Mouse (Mus musculus) MEL (cell line): Measurements from ENCODE around the gene Gm20509. TPM values are rescaled to one million over a fixed set of nuclear protein-coding genes. Genes with fewer than 3 reads are reported as not detected.
A peak's percentile ranks its signal among the peaks of the same experiment; 100 is the strongest.

Experiments used
- DNase-seq: peaks from one replicate; pipeline ENCODE4 v3.0.0; 2011; ENCODE audit warnings: low read depth, low spot score
- H3K27ac ChIP-seq: 2 replicates; pipeline ENCODE4 v1.5.1; 2012; ENCODE audit warnings: low read depth, mild to moderate bottlenecking, control low read depth, low read length, moderate library complexity; ENCODE audit not compliant: control insufficient read depth
- H3K27me3 ChIP-seq, 2 experiments: fragments of 150-350 bp in 1 of 2; sonication (generic) in 1 of 2; 2 replicates each; pipeline ENCODE4 v1.6.1; 2012; ENCODE audit warnings: low read length in 2 of 2, mild to moderate bottlenecking in 2 of 2, improper control_type of control experiment in 1 of 2, moderate library complexity in 1 of 2; ENCODE audit not compliant: insufficient read depth in 2 of 2, control insufficient read depth in 1 of 2
- H3K36me3 ChIP-seq, 2 experiments: 2 replicates each; pipeline ENCODE4 v1.6.1; 2012 to 2014; ENCODE audit warnings: low read length in 2 of 2, improper control_type of control experiment in 1 of 2, inconsistent platforms in 1 of 2, mild to moderate bottlenecking in 1 of 2; ENCODE audit not compliant: insufficient read depth in 2 of 2, control insufficient read depth in 1 of 2
- H3K4me1 ChIP-seq, 2 experiments: fragments of 150-350 bp in 1 of 2; sonication (generic) in 1 of 2; 2 replicates each; pipeline ENCODE4 v1.6.1; 2012; ENCODE audit warnings: low read length in 2 of 2, improper control_type of control experiment in 1 of 2, mild to moderate bottlenecking in 1 of 2; ENCODE audit not compliant: insufficient read depth in 2 of 2, control insufficient read depth in 1 of 2
- H3K4me3 ChIP-seq, 2 experiments: fragments of 150-350 bp in 1 of 2; sonication (generic) in 1 of 2; 2 replicates each; pipeline ENCODE4 v1.5.1; 2012; ENCODE audit warnings: low read depth in 2 of 2, low read length in 2 of 2, mild to moderate bottlenecking in 2 of 2, moderate library complexity in 2 of 2, control low read depth in 1 of 2, improper control_type of control experiment in 1 of 2; ENCODE audit not compliant: control insufficient read depth in 1 of 2, insufficient read depth in 1 of 2
- H3K79me2 ChIP-seq: 2 replicates; pipeline ENCODE4 v1.6.1; 2012; ENCODE audit warnings: mild to moderate bottlenecking, low read length, moderate library complexity; ENCODE audit not compliant: control insufficient read depth, poor library complexity, insufficient read depth
- H3K9ac ChIP-seq: 2 replicates; pipeline ENCODE4 v1.6.1; 2012; ENCODE audit warnings: low read depth, mild to moderate bottlenecking, control low read depth, low read length, moderate library complexity; ENCODE audit not compliant: control insufficient read depth, poor library complexity, severe bottlenecking
- H3K9me3 ChIP-seq: fragments of 150-350 bp; sonication (generic); replicated peaks from 2 replicates; pipeline ENCODE4 v1.6.1; 2012; ENCODE audit warnings: mild to moderate bottlenecking, low read length, improper control_type of control experiment, moderate library complexity; ENCODE audit not compliant: insufficient read depth
- BHLHE40 ChIP-seq: IDR thresholded peaks from 2 replicates; pipeline ENCODE4 v1.6.1; 2012; ENCODE audit warnings: low read depth, mild to moderate bottlenecking, inconsistent platforms, low read length, improper control_type of control experiment, borderline replicate concordance
- CHD1 ChIP-seq: IDR thresholded peaks from 2 replicates; pipeline ENCODE4 v1.6.1; 2012; ENCODE audit warnings: low read depth, mild to moderate bottlenecking, inconsistent platforms, low read length, improper control_type of control experiment
- CTCF ChIP-seq, 3 experiments: IDR thresholded peaks in 2 of 3; conservative IDR thresholded peaks in 1 of 3; 2 replicates each; pipeline ENCODE4 v1.5.1; 2011 to 2012; ENCODE audit warnings: low read length in 3 of 3, low read depth in 2 of 3, mild to moderate bottlenecking in 2 of 3, improper control_type of control experiment in 1 of 3, inconsistent platforms in 1 of 3, mixed read lengths in 1 of 3, moderate library complexity in 1 of 3; ENCODE audit not compliant: control insufficient read depth in 1 of 3, insufficient read depth in 1 of 3, poor library complexity in 1 of 3, severe bottlenecking in 1 of 3
- E2F4 ChIP-seq: IDR thresholded peaks from 2 replicates; pipeline ENCODE4 v1.6.1; 2011; ENCODE audit warnings: low read depth, low read length, improper control_type of control experiment, borderline replicate concordance
- ELF1 ChIP-seq: IDR thresholded peaks from 2 replicates; pipeline ENCODE4 v1.6.1; 2014; ENCODE audit warnings: low read depth, mild to moderate bottlenecking, inconsistent platforms, low read length, improper control_type of control experiment, moderate library complexity
- EP300 ChIP-seq, 2 experiments: IDR thresholded peaks; 2 replicates each; pipeline ENCODE4 v1.6.1; 2011; ENCODE audit warnings: improper control_type of control experiment in 2 of 2, low read length in 2 of 2, low read depth in 1 of 2, mild to moderate bottlenecking in 1 of 2
- ETS1 ChIP-seq: IDR thresholded peaks from 2 replicates; pipeline ENCODE4 v1.6.1; 2012; ENCODE audit warnings: low read depth, mild to moderate bottlenecking, inconsistent platforms, low read length, improper control_type of control experiment, moderate library complexity
- GABPA ChIP-seq: IDR thresholded peaks from 2 replicates; pipeline ENCODE4 v1.6.1; 2012; ENCODE audit warnings: low read depth, mild to moderate bottlenecking, inconsistent platforms, low read length, improper control_type of control experiment, moderate library complexity
- GATA1 ChIP-seq: IDR thresholded peaks from 2 replicates; pipeline ENCODE4 v1.6.1; 2011; ENCODE audit warnings: low read depth, low read length, improper control_type of control experiment
- JUND ChIP-seq: IDR thresholded peaks from 2 replicates; pipeline ENCODE4 v1.6.1; 2011; ENCODE audit warnings: low read depth, mild to moderate bottlenecking, improper control_type of control experiment, low read length
- KAT2A ChIP-seq: conservative IDR thresholded peaks from 2 replicates; pipeline ENCODE4 v1.6.1; 2012; ENCODE audit warnings: low read depth, low read length, improper control_type of control experiment, inconsistent platforms
- MAFK ChIP-seq: IDR thresholded peaks from 2 replicates; pipeline ENCODE4 v1.6.1; 2011; ENCODE audit warnings: low read depth, mild to moderate bottlenecking, low read length, improper control_type of control experiment, borderline replicate concordance
- MAX ChIP-seq: IDR thresholded peaks from 2 replicates; pipeline ENCODE4 v1.6.1; 2011; ENCODE audit warnings: low read length, improper control_type of control experiment
- MEF2A ChIP-seq: IDR thresholded peaks from 2 replicates; pipeline ENCODE4 v1.6.1; 2014; ENCODE audit warnings: low read depth, mild to moderate bottlenecking, inconsistent platforms, low read length, improper control_type of control experiment; ENCODE audit not compliant: poor library complexity, insufficient replicate concordance, severe bottlenecking; ENCODE audit errors: extremely low read depth
- MXI1 ChIP-seq: IDR thresholded peaks from 2 replicates; pipeline ENCODE4 v1.6.1; 2011; ENCODE audit warnings: mild to moderate bottlenecking, low read depth, low read length, improper control_type of control experiment
- MYC ChIP-seq: IDR thresholded peaks from 2 replicates; pipeline ENCODE4 v1.6.1; 2011; ENCODE audit warnings: low read depth, mild to moderate bottlenecking, low read length, improper control_type of control experiment, moderate library complexity
- NELFE ChIP-seq: IDR thresholded peaks from 2 replicates; pipeline ENCODE4 v1.6.1; 2011; ENCODE audit warnings: low read depth, low read length, improper control_type of control experiment
- POLR2A ChIP-seq, 2 experiments: IDR thresholded peaks; 2 replicates each; pipeline ENCODE4 v1.6.1; 2011 to 2012; ENCODE audit warnings: low read length in 2 of 2, mild to moderate bottlenecking in 2 of 2, control low read depth in 1 of 2, improper control_type of control experiment in 1 of 2, low read depth in 1 of 2, moderate library complexity in 1 of 2; ENCODE audit not compliant: control insufficient read depth in 1 of 2, insufficient read depth in 1 of 2, poor library complexity in 1 of 2
- POLR2AphosphoS5 ChIP-seq: IDR thresholded peaks from 2 replicates; pipeline ENCODE4 v1.6.1; 2012; ENCODE audit warnings: low read depth, borderline replicate concordance, mild to moderate bottlenecking, inconsistent platforms, low read length, moderate library complexity, mixed read lengths
- RAD21 ChIP-seq: IDR thresholded peaks from 2 replicates; pipeline ENCODE4 v1.6.1; 2011; ENCODE audit warnings: mild to moderate bottlenecking, low read depth, low read length, improper control_type of control experiment
- RCOR1 ChIP-seq: IDR thresholded peaks from 2 replicates; pipeline ENCODE4 v1.6.1; 2012; ENCODE audit warnings: low read depth, mild to moderate bottlenecking, inconsistent platforms, low read length, improper control_type of control experiment
- SIN3A ChIP-seq: IDR thresholded peaks from 2 replicates; pipeline ENCODE4 v1.6.1; 2012; ENCODE audit warnings: low read length, improper control_type of control experiment, inconsistent platforms
- TBP ChIP-seq: IDR thresholded peaks from 2 replicates; pipeline ENCODE4 v1.8.0; 2011; ENCODE audit warnings: low read depth, low read length, improper control_type of control experiment
- TCF12 ChIP-seq: IDR thresholded peaks from 2 replicates; pipeline ENCODE4 v1.6.1; 2014; ENCODE audit warnings: low read depth, mild to moderate bottlenecking, inconsistent platforms, low read length, improper control_type of control experiment, moderate library complexity
- UBTF ChIP-seq: IDR thresholded peaks from 2 replicates; pipeline ENCODE4 v1.6.1; 2012; ENCODE audit warnings: low read depth, mild to moderate bottlenecking, inconsistent platforms, low read length, improper control_type of control experiment, moderate library complexity, borderline replicate concordance; ENCODE audit not compliant: insufficient read depth
- USF2 ChIP-seq, 2 experiments: IDR thresholded peaks; 2 replicates each; pipeline ENCODE4 v1.6.1; 2011 to 2012; ENCODE audit warnings: improper control_type of control experiment in 2 of 2, low read length in 2 of 2, borderline replicate concordance in 1 of 2, inconsistent platforms in 1 of 2, low read depth in 1 of 2, mild to moderate bottlenecking in 1 of 2; ENCODE audit not compliant: insufficient read depth in 1 of 2
- ZC3H11A ChIP-seq: IDR thresholded peaks from 2 replicates; pipeline ENCODE4 v1.6.1; 2012; ENCODE audit warnings: low read depth, mild to moderate bottlenecking, inconsistent platforms, low read length, improper control_type of control experiment
- ZKSCAN1 ChIP-seq: IDR thresholded peaks from 2 replicates; pipeline ENCODE4 v1.6.1; 2012; ENCODE audit warnings: low read depth, mild to moderate bottlenecking, inconsistent platforms, low read length, improper control_type of control experiment, moderate library complexity
- ZNF384 ChIP-seq: IDR thresholded peaks from 2 replicates; pipeline ENCODE4 v1.6.1; 2012; ENCODE audit warnings: low read depth, mild to moderate bottlenecking, inconsistent platforms, low read length, improper control_type of control experiment
- polyA plus RNA-seq, 2 experiments: library from polyadenylated mRNA; stranded (reverse) in 1 of 2; unstranded in 1 of 2; fragments of >175 nt in 1 of 2; fragments of >200 nt in 1 of 2; gene quantifications; 2 replicates each; pipeline versions ENCODE4 v1.2.1 to v1.2.4; 2012; ENCODE audit warnings: low replicate concordance in 2 of 2, low read depth in 1 of 2; ENCODE audit not compliant: insufficient read length in 2 of 2, insufficient read depth in 1 of 2, missing spikeins in 1 of 2
- total RNA-seq: library from RNA; depleted of rRNA; stranded (reverse); fragments of 300-350 nt; gene quantifications from 2 replicates; pipeline ENCODE4 v1.2.3, GENCODE M21; 2012

Gm20509 gene
- total and polyA plus RNA-seq, 3 experiments, result not detected

DNA sequence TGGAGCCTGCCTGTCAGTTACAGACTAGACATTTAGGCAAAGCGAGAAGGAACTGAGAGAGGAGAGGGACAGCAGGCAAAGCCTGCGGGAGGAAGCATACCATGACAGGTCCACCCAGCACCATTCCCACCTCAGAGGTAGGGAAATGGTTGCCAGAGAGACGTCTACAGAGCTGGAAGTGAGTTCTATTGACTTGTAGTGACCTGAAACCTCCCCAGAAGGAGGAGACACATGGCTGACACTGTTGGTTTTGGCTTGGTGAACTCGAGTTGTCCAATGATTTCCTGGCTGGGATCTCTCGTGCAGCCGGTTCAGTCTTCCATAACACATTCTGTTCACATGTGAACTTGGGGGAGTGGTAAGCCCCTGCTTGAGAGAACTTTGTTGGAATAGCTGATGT lies 18.3 kb upstream of the Gm20509 start:
- no peak overlapping the region for H3K9ac ChIP-seq
- H3K4me1 ChIP-seq, result peaks cover 11 to 21% of the 10 kb centered on the region in 2 experiments
- no peaks in the 10 kb centered on the region for H3K27me3 ChIP-seq
- H3K79me2 ChIP-seq, result no peaks in the 10 kb centered on the region
- H3K4me3 ChIP-seq, result no peak overlapping the region
- no peak for DNase-seq
- H3K36me3 ChIP-seq, result peaks cover 0 to 13% of the 10 kb centered on the region in 2 experiments; a peak in 2 of 4 replicates
- TF ChIP-seq ZC3H11A (no peak), ZNF384 (no peak), JUND (no peak), RCOR1 (no peak), USF2 (IDR thresholded peaks at IDR 0.05; ENCODE audit: borderline replicate concordance in 1 of 2, insufficient read depth in 1 of 2, low read depth in 1 of 2, low read length in 2 of 2) (no peak), TBP (no peak), ZKSCAN1 (no peak), CHD1 (no peak), POLR2AphosphoS5 (no peak), POLR2A (IDR thresholded peaks at IDR 0.05; ENCODE audit: control insufficient read depth in 1 of 2, insufficient read depth in 1 of 2, low read depth in 1 of 2, low read length in 2 of 2, poor library complexity in 1 of 2) (no peak), E2F4 (no peak)
- H3K27ac ChIP-seq, result no peak overlapping the region
- H3K9me3 ChIP-seq, result no peaks in the 10 kb centered on the region

- Histone ChIP-seq H3K27me3 (no peaks in the 10 kb centered on the region), H3K4me3 (peak overlapping the region; percentile 7 to 19; a peak in 3 of 4 replicates), H3K27ac (peak overlapping the region; percentile 85), H3K79me2 (no peaks in the 10 kb centered on the region), H3K9ac (peak overlapping the region; percentile 35), H3K36me3 (peaks cover 0 to 13% of the 10 kb centered on the region in 2 experiments; a peak in 2 of 4 replicates), H3K9me3 (no peaks in the 10 kb centered on the region), H3K4me1 (peaks cover 11 to 21% of the 10 kb centered on the region in 2 experiments)
- peak; percentile 90 for DNase-seq
- peak; percentile 67; the same call in 1 of the 2 replicates for TF ChIP-seq TCF12
- peak; percentile 96 for TF ChIP-seq MAX
- TF ChIP-seq CHD1, result no peak
- TF ChIP-seq TBP, result peak; percentile 75
- peak; percentile 96 for TF ChIP-seq MYC
- TF ChIP-seq GABPA, result no peak
- peak in 1 of 2 experiments; percentile 49; a peak in 2 of 4 replicates for TF ChIP-seq POLR2A (IDR thresholded peaks at IDR 0.05; ENCODE audit: control insufficient read depth in 1 of 2, insufficient read depth in 1 of 2, low read depth in 1 of 2, low read length in 2 of 2, poor library complexity in 1 of 2)
- TF ChIP-seq CTCF (IDR thresholded peaks at IDR 0.05 in 2 of 3, conservative IDR thresholded peaks at IDR 0.05 in 1 of 3; ENCODE audit: control insufficient read depth in 1 of 3, insufficient read depth in 1 of 3, low read depth in 2 of 3, low read length in 3 of 3, poor library complexity in 1 of 3, severe bottlenecking in 1 of 3), result no peak
- TF ChIP-seq GATA1, result peak; percentile 91
- no peak for TF ChIP-seq ZC3H11A
- TF ChIP-seq NELFE, result peak; percentile 54
- peak; percentile 32 to 78; a peak in 2 of 4 replicates for TF ChIP-seq USF2 (IDR thresholded peaks at IDR 0.05; ENCODE audit: borderline replicate concordance in 1 of 2, insufficient read depth in 1 of 2, low read depth in 1 of 2, low read length in 2 of 2)
- no peak for TF ChIP-seq RAD21
- TF ChIP-seq SIN3A, result peak; percentile 83; the same call in 1 of the 2 replicates
- TF ChIP-seq MEF2A, result peak; percentile 73; the same call in 1 of the 2 replicates
- peak; percentile 81 for TF ChIP-seq MXI1
- TF ChIP-seq MAFK, result peak; percentile 43; the same call in 1 of the 2 replicates
- TF ChIP-seq ELF1, result peak; percentile 65
- peak; percentile 78 for TF ChIP-seq RCOR1
- TF ChIP-seq BHLHE40, result peak; percentile 97
- TF ChIP-seq ETS1, result peak; percentile 83
- TF ChIP-seq JUND, result peak; percentile 46; the same call in 1 of the 2 replicates
- TF ChIP-seq UBTF, result no peak
- peak; percentile 84 to 90 for TF ChIP-seq EP300 (IDR thresholded peaks at IDR 0.05; ENCODE audit: low read depth in 1 of 2, low read length in 2 of 2)
- no peak for TF ChIP-seq KAT2A
Observed at GRCm38 (mm10) chr9:73085845-73086244, 16.4 kb upstream of the Gm20509 start.
